In the genomic region with DNA sequence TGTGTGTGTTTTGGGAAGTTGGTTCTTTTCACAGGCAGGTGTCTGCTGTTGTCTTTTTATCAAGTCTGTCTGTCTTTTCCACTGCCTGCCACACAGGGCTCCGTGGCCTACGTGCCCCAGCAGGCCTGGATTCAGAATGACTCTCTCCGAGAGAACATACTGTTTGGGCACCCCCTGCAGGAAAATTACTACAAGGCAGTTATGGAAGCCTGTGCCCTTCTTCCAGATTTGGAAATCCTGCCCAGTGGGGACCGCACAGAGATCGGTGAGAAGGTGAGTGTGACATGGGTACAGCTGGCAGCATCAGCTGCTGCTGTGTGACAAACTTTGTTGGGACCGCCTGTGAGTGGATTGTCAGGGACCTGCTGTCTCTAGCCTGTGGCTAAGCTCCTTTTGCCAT, we compare ENCODE assay signal across 11 mouse cellular contexts.
DNase-seq lines count a peak whose midpoint lies in the region; ATAC-seq and TF ChIP-seq lines count a peak whose summit lies in the region.
"Had no signal": no experiment of that assay in that cellular context is flagged by ENCODE, and none has a peak within 500 bp of the region (broad histone marks: within the 10 kb centered on the region; RNA-seq: fewer than 3 reads in every experiment).

No protein-coding gene starts in this region.

- ATAC-seq in stomach, postnatal 0 days (ENCODE audit: low FRiP score, low TSS enrichment): no peak

- WGBS in heart, embryonic 10.5 days: 72% methylated on average over 6 of the region's 6 CpGs
- WGBS in stomach, postnatal 0 days: 69% methylated on average over 6 of the region's 6 CpGs

- no peaks in the 10 kb centered on the region for H3K27me3 ChIP-seq in heart, embryonic 10.5 days (ENCODE audit: insufficient read depth, poor library complexity, severe bottlenecking)
- no peaks in the 10 kb centered on the region for H3K27me3 ChIP-seq in stomach, postnatal 0 days (ENCODE audit: control insufficient read depth, insufficient read depth, low read length)
- H3K27me3 ChIP-seq: limb, embryonic 13.5 days had no signal

- no peaks in the 10 kb centered on the region for H3K9me3 ChIP-seq in heart, embryonic 10.5 days
- H3K9me3 ChIP-seq in stomach, postnatal 0 days (ENCODE audit: control insufficient read depth, low read length): no peaks in the 10 kb centered on the region
- H3K9me3 ChIP-seq: limb, embryonic 13.5 days had no signal

- no peak for TF ChIP-seq EP300 in stomach, postnatal 0 days (optimal IDR thresholded peaks at IDR 0.05)

- H3K4me2 ChIP-seq in stomach, postnatal 0 days (replicated peaks; ENCODE audit: low read depth): no peak overlapping the region
- H3K4me2 ChIP-seq: limb, embryonic 13.5 days had no signal

- H3K9ac ChIP-seq in stomach, postnatal 0 days (ENCODE audit: low read length): 0 out of 2 replicates have a peak overlapping the region, but pooled peaks have one; percentile 4
- H3K9ac ChIP-seq: limb, embryonic 13.5 days had no signal

- H3K36me3 ChIP-seq in heart, embryonic 10.5 days: no peaks in the 10 kb centered on the region
- H3K36me3 ChIP-seq in stomach, postnatal 0 days (ENCODE audit: control insufficient read depth, insufficient read depth, low read length): 0 out of 2 replicates have a peak, but pooled peaks cover 2% of the 10 kb centered on the region

- no peak overlapping the region for H3K4me3 ChIP-seq in heart, embryonic 10.5 days
- H3K4me3 ChIP-seq in stomach, postnatal 0 days (ENCODE audit: low read depth, low read length): no peak overlapping the region
- H3K4me3 ChIP-seq: limb, embryonic 13.5 days had no signal

- H3K4me1 ChIP-seq in heart, embryonic 10.5 days: no peaks in the 10 kb centered on the region
- H3K4me1 ChIP-seq in stomach, postnatal 0 days (replicated peaks; ENCODE audit: control insufficient read depth, insufficient read depth): no peaks in the 10 kb centered on the region

- peak; percentile 65 for TF ChIP-seq CTCF in stomach, postnatal 0 days (IDR thresholded peaks at IDR 0.05; ENCODE audit: low read depth)

- H3K27ac ChIP-seq in heart, embryonic 10.5 days: no peak overlapping the region
- H3K27ac ChIP-seq in stomach, postnatal 0 days (replicated peaks): no peak overlapping the region
- H3K27ac ChIP-seq: limb, embryonic 13.5 days had no signal

- DNase-seq in gastrocnemius, adult 18-20 months (ENCODE audit: low spot score): peak; percentile 73
- no peak for DNase-seq in gastrocnemius, postnatal 10 days
- DNase-seq in urinary bladder, postnatal 14 days (ENCODE audit: low spot score): peak; percentile 16
- no peak for DNase-seq in urinary bladder, postnatal 25 days (ENCODE audit: low spot score)
- DNase-seq in heart, embryonic 10.5 days (ENCODE audit: low spot score): peak; percentile 70
- no peak for DNase-seq in stomach, postnatal 0 days (ENCODE audit: low spot score)
- no peak for DNase-seq in spleen, postnatal 10 days (ENCODE audit: low spot score in 2 of 2)
- DNase-seq in urinary bladder, postnatal 10 days (ENCODE audit: low spot score): no peak
- DNase-seq: lung, postnatal 4 days; thymus, postnatal 25 days had no signal

Comparison
In these comparisons a context has a peak if more than half of its experiments do, and no peak if none do; other contexts are left out.
1. DNase-seq: peak in gastrocnemius, adult 18-20 months (single experiment), urinary bladder, postnatal 14 days (single experiment) and heart, embryonic 10.5 days (single experiment); none in gastrocnemius, postnatal 10 days (single experiment), urinary bladder, postnatal 25 days (single experiment), stomach, postnatal 0 days (single experiment), spleen, postnatal 10 days (0 of 2) and urinary bladder, postnatal 10 days (single experiment).